Mouse (Mus musculus) ES-E14 (cell line): ENCODE measurements around the gene Ctsh.

Experiments used
- CHD2 ChIP-seq: IDR thresholded peaks from 2 replicates; pipeline ENCODE4 v1.6.1; 2014; ENCODE audit warnings: mild to moderate bottlenecking, low read depth, low read length, inconsistent platforms
- HCFC1 ChIP-seq: IDR thresholded peaks from 2 replicates; pipeline ENCODE4 v1.6.1; 2012; ENCODE audit warnings: low read length, inconsistent platforms, borderline replicate concordance; ENCODE audit not compliant: insufficient read depth
- MAFK ChIP-seq: IDR thresholded peaks from 2 replicates; pipeline ENCODE4 v1.6.1; 2014; ENCODE audit warnings: mild to moderate bottlenecking, low read depth, low read length, inconsistent platforms; ENCODE audit not compliant: insufficient read depth
- ZC3H11A ChIP-seq: IDR thresholded peaks from 2 replicates; pipeline ENCODE4 v1.6.1; 2012; ENCODE audit warnings: low read depth, mild to moderate bottlenecking, inconsistent platforms, low read length, borderline replicate concordance

- TF ChIP-seq HCFC1 (no peak), ZC3H11A (no peak), MAFK (no peak), CHD2 (no peak)
Measured at GRCm38 (mm10) chr9:90069485-90069884, 15.5 kb downstream of the Ctsh start.
